Mouse (Mus musculus) CH12.LX (cell line): ENCODE results near the gene Aldh3b2.

Experiments used
- CTCF ChIP-seq, 2 experiments: IDR thresholded peaks in 1 of 2; conservative IDR thresholded peaks in 1 of 2; 2 replicates each; pipeline ENCODE4 v1.5.1; 2011 to 2012; ENCODE audit warnings: low read depth in 2 of 2, low read length in 2 of 2, improper control_type of control experiment in 1 of 2, inconsistent platforms in 1 of 2, mild to moderate bottlenecking in 1 of 2, moderate library complexity in 1 of 2
- E2F4 ChIP-seq: IDR thresholded peaks from 2 replicates; pipeline ENCODE4 v1.6.1; 2011; ENCODE audit warnings: low read depth, low read length, improper control_type of control experiment; ENCODE audit not compliant: insufficient replicate concordance
- ELF1 ChIP-seq: IDR thresholded peaks from 2 replicates; pipeline ENCODE4 v1.6.1; 2014; ENCODE audit warnings: low read depth, mild to moderate bottlenecking, inconsistent platforms, low read length, improper control_type of control experiment
- EP300 ChIP-seq: IDR thresholded peaks from 2 replicates; pipeline ENCODE4 v1.6.1; 2011; ENCODE audit warnings: low read length, improper control_type of control experiment
- HCFC1 ChIP-seq: IDR thresholded peaks from 2 replicates; pipeline ENCODE4 v1.6.1; 2012; ENCODE audit warnings: low read depth, mild to moderate bottlenecking, inconsistent platforms, low read length, improper control_type of control experiment
- MAFK ChIP-seq: IDR thresholded peaks from 2 replicates; pipeline ENCODE4 v1.6.1; 2011; ENCODE audit warnings: low read length, improper control_type of control experiment; ENCODE audit not compliant: insufficient replicate concordance
- MAX ChIP-seq: IDR thresholded peaks from 2 replicates; pipeline ENCODE4 v1.6.1; 2011; ENCODE audit warnings: low read length, improper control_type of control experiment
- POLR2A ChIP-seq: IDR thresholded peaks from 2 replicates; pipeline ENCODE4 v1.6.1; 2011; ENCODE audit warnings: low read depth, mild to moderate bottlenecking, improper control_type of control experiment, low read length
- POLR2AphosphoS2 ChIP-seq: IDR thresholded peaks from 2 replicates; pipeline ENCODE4 v1.6.1; 2011; ENCODE audit warnings: low read depth, low read length, improper control_type of control experiment
- RCOR1 ChIP-seq: conservative IDR thresholded peaks from 2 replicates; pipeline ENCODE4 v1.6.1; 2012; ENCODE audit warnings: low read depth, mild to moderate bottlenecking, inconsistent platforms, low read length, improper control_type of control experiment
- TBP ChIP-seq: conservative IDR thresholded peaks from 2 replicates; pipeline ENCODE4 v1.6.1; 2011; ENCODE audit warnings: low read depth, low read length, improper control_type of control experiment
- UBTF ChIP-seq: IDR thresholded peaks from 2 replicates; pipeline ENCODE4 v1.6.1; 2012; ENCODE audit warnings: low read depth, mild to moderate bottlenecking, inconsistent platforms, low read length, improper control_type of control experiment, moderate library complexity
- USF1 ChIP-seq: IDR thresholded peaks from 2 replicates; pipeline ENCODE4 v1.6.1; 2014; ENCODE audit warnings: low read depth, mild to moderate bottlenecking, inconsistent platforms, low read length, improper control_type of control experiment

DNA sequence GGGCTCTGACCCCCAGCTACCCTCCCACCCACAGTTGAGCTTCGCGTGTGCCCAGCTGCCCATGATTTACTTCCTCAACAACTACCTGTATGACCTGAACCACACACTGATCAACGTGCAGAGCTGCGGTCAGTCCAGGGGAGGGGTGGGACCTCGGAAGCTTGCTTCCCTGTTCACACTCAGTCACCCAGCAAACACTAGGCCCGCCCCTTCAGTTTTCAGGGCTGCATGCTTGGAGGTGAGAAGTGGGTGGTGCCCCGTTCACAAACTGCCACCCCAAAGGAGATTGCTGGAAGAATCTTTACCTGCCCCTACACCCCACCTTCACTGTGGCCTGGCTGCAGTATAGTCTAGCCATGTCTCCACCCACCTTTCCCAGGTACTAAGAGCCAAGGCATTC is 29.8 kb upstream of the Aldh3b2 start:
- no peak for TF ChIP-seq CTCF (conservative IDR thresholded peaks at IDR 0.05 in 1 of 2, IDR thresholded peaks at IDR 0.05 in 1 of 2; ENCODE audit: low read depth in 2 of 2, low read length in 2 of 2)
- TF ChIP-seq TBP = no peak
- TF ChIP-seq USF1 = no peak
- TF ChIP-seq ELF1 = no peak
- no peak for TF ChIP-seq E2F4
- TF ChIP-seq MAFK = no peak
- TF ChIP-seq EP300 = no peak
- TF ChIP-seq POLR2A = no peak
- TF ChIP-seq POLR2AphosphoS2 = no peak
- no peak for TF ChIP-seq HCFC1
- no peak for TF ChIP-seq MAX
- no peak for TF ChIP-seq RCOR1
- TF ChIP-seq UBTF = no peak
